Mouse (Mus musculus): ENCODE measurements at regions not wholly inside any gene's neighbourhood (a gene's known extent, or its start where the extent isn't known, plus 50 kb on each side); places are given as distances from the start of the nearest gene placed in this dataset.
A peak's percentile ranks its signal among the peaks of the same experiment; 100 is the strongest.
"Not testable (repeated sequence)": the region's sequence is repeated elsewhere in the genome, so short reads cannot be mapped to it uniquely, and the experiment has no call there.

DNA sequence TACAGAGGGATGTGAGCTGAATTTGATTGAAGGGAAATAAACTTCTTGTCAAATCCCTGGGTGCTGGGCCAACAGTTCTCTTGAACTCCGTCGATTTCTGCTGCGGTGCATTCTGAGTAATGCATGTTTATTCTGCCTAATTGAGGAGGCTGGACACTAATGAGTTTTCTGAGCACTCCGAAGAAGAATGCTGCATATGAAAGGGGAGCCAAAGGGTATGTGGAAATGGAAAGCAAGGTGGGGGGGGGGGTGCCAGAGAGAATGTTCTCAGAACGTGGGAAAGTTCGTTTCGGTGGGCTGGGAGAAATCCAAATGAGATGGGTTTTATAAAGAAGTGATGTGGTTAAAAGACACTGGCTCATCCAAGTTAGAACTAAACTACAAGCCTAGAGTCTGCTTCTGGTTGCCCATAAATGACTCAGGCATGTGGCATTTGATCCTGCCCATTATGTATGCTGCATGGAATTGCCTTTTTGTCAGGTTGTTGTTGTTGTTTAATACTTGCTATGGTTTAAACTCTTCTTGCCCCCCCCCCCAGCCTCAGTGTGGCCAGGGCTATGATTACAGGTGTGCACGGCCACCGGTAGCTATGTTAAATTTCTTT is 455.7 kb upstream of the Smim15 start:
- no peak for DNase-seq (ENCODE audit: low spot score in 2 of 2)

DNA sequence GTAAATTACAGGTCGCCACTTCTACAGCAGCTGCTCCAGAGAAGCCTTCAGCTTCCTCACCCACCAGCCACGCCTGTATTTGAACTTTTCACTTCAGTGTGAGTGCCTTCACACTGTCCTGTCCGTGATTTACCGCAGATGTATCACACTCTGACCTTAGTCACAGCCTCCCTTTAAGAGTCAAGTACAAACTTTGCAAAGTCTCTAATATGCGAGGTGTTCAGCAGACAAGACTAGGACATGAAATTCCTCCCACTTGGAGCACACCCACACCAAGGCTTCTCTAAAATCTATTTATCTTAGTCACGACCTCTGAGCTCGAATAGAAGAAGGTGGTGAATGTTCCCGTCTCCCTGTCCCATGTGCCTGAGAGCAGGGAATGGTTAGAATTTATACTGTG is 456.6 kb upstream of the Smim15 start:
- DNase-seq (ENCODE audit: low spot score in 2 of 2), result no peak

DNA sequence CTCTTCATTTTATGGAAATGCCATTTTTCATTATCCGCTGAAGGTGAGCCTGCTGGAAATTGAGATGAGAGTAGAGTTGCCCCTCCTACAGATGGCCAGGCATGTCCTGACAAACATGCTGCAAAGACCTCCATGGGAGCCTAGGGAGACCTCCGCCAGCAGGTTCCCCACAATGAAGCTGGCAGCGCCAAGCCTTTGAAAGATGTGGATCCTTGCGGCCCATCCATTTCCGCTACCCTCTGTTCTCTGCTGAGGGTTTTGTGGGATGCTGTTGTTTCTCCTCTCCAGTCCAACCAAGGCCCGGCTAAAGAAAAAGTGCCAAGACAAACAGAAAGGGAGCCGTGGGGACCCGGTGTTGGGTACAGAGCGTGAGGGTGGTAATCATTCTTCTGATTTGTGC is 458.3 kb upstream of the Smim15 start:
- DNase-seq (ENCODE audit: low spot score in 2 of 2), result no peak

DNA sequence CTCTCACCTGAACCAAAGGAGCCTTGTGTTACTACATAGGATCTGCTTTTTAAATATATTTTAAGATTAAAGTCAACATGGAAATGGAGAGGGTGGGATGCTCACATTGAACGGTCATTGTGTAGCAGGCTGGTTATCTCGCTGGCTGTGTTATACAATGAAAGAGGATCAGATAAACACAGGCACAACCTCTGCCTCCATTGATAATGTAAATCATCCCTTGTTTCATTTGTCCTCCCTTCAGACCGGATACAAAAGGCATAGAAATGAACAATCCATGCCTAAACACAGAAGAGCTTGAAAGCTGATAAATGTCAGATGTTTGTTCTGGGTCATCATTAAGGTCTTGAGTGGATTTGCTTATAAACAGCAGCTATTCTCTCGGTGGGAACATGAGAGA is 458.9 kb upstream of the Smim15 start:
- DNase-seq (ENCODE audit: low spot score in 2 of 2), result no peak

DNA sequence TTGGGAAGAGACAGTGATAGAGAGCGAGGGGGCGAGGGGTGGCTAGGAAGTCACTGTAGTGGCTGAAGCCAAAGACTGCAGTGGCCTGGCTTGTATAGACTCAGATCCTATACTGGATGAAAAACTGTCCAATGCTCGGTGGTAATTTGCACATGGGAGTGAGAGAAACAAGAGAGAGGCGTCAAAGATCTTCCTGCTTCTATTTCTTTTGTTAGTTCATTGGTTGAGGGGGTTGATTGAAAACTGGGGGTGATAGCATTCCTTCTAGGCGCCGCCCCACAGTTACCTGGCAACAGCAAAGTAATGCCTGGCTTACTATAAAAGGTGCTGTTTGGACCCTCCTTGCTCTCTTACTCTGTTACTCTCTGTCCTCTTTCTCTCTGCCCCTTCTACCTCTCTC is 465.3 kb upstream of the Smim15 start:
- DNase-seq (ENCODE audit: low spot score in 2 of 2), result no peak

DNA sequence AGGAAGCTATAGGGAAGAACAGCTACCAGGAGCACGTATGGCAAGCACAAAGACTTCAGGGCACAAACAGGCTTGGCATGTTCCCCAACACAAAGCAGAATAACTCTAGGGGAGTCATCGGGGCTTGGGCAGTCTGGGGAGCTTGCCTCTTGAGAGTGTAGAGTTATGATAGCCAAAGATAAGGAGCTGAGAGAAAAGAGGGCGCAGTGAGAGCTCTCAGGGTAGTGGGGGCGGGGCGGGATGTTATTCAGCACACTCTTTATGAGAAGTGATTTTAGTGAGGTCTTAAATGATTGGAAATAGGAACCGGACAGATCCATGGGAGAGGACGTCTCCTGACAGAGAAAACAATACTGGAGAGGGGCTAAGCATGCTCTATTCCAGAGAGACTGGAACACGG is 466.4 kb upstream of the Smim15 start:
- no peak for DNase-seq (ENCODE audit: low spot score in 2 of 2)

DNA sequence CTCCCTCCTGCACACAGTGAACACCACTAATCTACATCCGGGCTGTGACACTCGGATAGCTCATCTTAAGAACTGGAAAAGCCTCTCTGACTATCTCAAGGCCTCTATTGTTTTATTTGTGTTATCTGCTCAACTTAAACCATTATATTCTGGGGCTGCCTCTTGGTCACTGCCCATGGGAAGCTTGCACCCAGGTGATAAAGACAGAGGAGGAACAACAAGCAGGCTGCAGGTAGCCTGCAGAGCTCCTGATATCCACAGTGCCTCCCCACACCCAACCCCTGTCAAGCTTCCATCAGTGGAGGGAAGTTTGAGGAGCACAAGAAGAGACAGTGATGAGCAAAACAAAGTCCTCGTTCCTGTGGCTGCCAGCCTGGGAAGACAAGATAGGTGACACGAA is 467.0 kb upstream of the Smim15 start:
- DNase-seq (ENCODE audit: low spot score in 2 of 2), result no peak

DNA sequence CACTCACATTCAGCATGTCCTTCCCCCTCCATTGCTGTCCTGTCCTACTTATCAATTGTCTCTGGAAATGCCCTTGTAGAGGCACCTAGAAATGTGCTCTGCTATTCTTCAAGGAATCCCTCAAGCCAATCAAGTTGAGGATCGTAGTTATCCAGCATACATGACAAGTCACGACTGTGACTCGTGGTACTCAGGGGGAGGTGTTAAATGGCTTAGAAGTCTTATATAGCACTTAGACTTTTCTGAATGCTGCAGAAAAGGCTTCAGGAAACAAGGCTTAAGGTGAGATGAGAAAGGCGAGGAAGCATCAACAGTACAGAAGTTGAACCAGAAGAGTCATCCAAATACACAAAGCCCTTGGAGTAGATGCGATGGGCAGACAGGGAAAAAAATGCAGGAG is 467.5 kb upstream of the Smim15 start:
- no peak for DNase-seq (ENCODE audit: low spot score in 2 of 2)

DNA sequence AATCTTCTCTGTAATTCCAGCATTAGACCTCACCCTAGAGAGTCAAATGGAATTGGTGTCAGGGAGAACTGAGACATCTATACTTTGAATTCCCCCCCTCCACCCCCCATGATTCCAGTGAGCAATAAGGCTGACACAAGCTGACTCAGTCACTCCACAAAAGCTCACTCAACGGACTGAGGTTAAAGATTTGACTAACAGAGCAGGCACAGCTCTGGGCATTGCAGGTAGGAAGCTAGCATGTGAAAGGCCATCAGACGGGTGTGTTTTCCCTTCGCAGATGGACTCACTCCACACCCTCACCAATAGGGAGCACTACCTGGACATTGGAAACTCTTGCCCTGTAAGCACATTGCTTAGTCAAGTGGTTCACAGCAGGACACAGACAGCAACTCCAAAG is 469.2 kb upstream of the Smim15 start:
- no peak for DNase-seq (ENCODE audit: low spot score in 2 of 2)

DNA sequence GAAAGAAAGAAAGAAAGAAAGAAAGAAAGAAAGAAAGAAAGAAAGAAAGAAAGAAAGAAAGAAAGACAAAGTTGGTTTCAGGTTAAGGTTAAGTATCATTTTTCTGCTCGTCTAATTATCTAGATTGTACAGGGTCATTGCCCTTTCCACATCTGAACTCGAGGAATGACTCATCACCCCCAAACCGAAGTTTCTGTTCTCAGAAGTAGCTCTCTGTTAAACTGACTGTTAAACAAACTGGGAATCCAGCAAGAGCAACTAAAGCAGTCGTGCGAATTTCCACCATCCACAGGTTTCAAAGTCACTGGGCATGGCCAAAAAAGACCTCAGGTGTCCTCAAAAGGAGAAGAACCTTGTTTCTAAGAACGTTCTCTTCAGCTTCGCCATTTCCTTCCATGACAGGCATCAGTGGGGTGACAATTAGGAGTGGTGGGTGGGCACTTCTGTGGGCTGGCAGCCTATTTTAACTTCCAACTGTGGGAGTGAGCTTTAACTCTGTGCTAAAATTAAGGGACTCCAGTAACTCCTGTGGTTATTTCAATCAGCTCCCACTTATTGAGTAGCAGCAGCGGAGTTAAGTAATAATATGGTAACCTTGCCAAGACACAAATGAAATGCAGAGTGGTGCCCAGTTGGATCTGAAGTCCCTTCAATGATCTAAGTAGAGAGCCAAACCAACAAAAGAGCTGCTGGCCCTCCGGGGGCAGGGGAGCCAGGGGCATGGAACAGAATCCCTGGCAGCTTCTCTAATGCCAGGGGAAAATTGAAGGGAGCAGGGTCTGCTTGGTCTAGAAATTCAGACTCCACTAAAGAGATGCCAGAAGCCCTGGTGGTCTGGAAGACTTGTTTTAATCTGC is 470.5 kb upstream of the Smim15 start:
- peak; percentile 8 to 9 for DNase-seq (ENCODE audit: low spot score in 2 of 2)

DNA sequence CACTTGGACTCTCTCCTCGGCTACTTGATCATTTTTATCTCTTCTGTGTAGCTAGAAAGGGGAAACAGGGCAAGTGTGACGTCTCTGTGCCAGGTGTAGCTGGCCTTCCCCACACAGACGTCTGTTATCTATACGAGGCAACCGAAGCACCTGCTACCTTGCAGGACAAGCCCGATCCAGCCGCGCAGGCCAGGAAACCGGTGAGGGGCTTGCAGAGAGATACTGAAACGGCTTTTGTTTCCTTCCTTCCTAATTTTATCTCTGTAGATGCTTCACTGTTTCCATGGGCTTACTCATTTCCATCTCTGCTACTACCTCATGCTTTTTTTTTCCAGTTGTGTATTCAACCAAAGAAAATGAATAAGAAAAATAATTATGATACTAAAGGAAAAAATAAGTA is 472.7 kb upstream of the Smim15 start:
- DNase-seq (ENCODE audit: low spot score in 2 of 2), result no peak

DNA sequence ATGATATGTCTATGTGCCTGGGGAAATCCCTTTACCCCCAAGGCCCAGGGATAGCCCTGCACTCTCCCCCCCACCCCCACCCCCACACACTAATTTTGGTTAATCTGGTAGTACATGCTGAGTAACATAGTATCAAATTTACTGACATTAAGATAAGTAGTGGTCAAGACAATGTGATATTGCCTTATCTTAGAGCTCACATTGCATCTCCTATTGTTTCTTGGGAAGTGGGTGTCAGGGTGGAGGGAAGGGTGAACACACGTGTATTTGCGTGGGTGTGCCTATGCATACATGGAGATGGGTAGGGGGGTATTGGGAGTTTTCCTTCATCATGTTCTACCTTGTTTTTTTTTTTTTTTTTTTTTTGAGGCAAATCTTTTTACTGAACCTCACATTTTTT is 474.8 kb upstream of the Smim15 start:
- DNase-seq (ENCODE audit: low spot score in 2 of 2), result no peak

DNA sequence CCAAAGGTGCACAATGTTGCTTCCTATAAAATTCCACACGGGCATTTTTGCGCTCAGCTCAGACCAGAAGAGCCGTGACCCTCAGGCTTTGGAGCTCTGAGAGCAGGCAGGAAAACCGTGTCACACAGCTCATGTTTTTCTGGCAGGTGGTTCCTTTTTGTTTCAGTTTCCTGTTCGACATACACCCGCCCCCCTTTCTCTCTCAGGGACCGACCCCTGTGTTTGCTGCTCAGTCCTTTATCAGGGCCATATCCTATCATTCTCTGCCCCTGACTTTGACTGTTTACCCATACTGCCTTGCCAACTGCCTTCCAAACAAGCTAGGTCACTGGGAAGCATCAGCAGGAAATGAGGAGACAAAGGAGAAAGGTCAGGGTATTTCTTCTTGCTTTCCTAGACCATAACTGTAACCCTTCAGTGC is 475.5 kb upstream of the Smim15 start:
- DNase-seq (ENCODE audit: low spot score in 2 of 2), result no peak

DNA sequence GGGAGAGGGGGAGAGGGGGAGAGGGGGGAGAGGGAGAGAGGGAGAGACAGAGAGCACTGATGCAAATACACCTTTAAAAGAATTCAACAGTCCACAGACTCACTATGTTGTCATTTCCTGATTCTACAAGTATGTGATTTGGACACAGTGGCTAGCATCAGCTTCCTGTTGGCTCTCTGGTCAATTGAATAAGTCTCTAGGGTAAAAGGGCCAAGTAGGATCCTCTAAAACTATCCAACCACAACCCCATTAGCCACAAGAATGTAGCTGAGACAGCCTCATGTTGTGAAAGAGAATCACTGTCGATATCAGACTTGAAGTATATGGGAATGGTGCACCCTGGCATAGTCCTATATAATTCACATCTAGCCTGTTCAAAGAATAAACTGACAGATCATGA is 481.8 kb upstream of the Smim15 start:
- DNase-seq (ENCODE audit: low spot score in 2 of 2), result no peak

DNA sequence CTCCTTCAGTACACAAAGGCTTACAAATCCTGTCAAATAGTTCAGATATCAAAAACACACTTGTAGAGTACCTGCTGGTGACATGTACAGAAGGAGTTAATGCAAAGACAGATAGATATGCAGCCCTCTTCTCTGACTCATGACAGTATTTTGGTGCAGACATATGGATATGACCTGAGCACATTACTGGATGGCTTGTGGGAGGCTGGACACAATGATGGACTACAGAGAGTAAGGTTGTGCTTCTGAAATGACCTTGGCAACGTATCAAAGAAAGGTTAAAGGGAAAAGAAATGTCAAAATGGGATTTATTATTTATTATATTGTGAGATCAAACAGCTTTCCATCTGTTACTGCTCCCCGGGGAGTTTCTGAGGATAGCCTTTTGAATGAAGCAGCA is 482.7 kb upstream of the Smim15 start:
- DNase-seq (ENCODE audit: low spot score in 2 of 2), result no peak

DNA sequence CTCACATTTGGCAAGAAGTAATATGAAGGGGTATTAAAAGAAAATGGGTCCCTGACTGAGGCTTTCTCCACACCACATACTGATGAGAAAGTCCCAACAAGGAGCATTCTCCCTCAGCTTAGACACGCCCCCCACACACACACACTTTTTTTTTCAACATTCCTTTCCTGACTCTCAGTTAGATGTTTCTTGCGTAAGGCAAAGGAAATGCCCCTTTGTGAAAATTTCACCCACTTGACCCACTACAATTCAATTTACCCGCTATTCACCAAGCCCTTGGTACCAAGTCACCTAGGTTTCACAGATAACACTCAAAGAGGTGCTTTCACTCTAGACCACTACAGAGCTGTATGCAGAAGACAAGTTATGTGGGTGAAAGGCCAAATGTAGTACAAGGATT is 488.3 kb upstream of the Smim15 start:
- no peak for DNase-seq (ENCODE audit: low spot score in 2 of 2)

DNA sequence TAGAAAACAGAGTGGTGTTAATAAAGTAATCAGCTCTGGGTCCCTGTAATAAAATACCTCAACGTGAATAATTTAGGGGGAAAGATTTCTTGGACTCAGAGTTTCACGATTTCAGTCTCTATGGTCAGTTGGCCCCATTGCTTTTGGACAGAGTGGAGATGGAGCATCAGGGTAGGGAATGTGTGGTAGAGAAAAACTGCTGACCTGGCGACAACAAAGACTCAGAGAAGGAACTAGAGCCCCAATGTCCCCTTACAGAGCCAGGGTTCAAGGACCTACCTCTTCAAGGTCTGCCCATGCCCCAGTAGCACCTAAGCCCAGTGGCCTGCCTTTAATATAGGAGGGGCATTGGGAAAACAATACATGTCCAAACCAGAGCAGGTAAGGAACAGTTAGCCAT is 490.2 kb upstream of the Smim15 start:
- DNase-seq (ENCODE audit: low spot score in 2 of 2), result no peak

DNA sequence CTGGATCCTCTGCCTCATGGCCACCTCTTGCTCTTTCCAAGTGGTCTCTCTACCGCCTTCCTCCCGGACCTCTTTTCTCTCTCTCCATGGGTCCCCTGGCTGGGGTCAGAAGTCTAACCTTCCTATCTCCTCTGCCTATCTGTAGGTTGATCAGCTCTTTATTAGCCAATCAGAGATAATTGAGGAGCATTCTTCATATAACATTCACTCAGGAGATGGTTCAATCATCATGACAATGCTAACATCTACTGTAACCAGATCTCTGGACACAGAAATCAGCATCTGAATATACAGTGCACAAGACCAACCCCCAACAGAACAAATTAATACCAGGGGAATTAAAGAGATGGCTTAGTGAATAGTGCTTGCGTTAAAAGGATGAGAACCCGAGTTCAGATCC is 492.1 kb upstream of the Smim15 start:
- DNase-seq (ENCODE audit: low spot score in 2 of 2), result no peak

DNA sequence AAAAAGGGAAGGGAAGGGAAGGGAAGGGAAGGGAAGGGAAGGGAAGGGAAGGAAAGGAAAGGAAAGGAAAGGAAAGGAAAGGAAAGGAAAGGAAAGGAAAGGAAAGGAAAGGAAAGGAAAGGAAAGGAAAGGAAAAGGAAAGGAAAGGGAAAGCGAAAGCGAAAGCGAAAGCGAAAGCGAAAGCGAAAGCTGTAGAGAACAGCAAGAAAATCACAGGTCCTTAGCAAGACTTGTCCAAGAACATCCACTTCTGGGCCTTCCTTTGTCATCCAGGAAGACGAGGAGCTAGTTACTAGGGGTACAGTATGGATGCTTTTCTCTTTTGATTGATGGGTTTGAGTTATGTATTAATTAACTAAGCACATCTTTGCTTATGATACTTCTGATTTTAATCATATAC is 494.3 kb upstream of the Smim15 start:
- DNase-seq (ENCODE audit: low spot score in 2 of 2), result not testable (repeated sequence)

DNA sequence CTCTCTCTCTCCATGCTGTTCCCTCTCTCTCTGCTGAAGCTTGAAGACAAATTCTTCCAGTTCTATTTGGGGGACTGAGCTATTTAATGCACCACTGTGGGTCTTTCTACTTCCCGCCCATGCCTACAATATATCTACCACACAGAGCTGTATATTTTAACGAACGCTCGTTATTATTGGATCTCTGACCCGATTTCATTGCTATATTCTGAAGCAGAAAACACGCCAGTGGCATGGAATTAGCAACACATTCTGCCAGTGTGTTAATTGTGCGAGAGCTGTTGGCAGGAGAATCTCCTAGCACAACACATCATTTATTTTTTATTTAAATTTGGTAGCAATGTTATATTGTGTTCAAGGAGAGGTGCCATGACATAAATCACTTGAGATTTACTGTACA is 497.2 kb upstream of the Smim15 start:
- peak; percentile 24 to 35 for DNase-seq (ENCODE audit: low spot score in 2 of 2)

DNA sequence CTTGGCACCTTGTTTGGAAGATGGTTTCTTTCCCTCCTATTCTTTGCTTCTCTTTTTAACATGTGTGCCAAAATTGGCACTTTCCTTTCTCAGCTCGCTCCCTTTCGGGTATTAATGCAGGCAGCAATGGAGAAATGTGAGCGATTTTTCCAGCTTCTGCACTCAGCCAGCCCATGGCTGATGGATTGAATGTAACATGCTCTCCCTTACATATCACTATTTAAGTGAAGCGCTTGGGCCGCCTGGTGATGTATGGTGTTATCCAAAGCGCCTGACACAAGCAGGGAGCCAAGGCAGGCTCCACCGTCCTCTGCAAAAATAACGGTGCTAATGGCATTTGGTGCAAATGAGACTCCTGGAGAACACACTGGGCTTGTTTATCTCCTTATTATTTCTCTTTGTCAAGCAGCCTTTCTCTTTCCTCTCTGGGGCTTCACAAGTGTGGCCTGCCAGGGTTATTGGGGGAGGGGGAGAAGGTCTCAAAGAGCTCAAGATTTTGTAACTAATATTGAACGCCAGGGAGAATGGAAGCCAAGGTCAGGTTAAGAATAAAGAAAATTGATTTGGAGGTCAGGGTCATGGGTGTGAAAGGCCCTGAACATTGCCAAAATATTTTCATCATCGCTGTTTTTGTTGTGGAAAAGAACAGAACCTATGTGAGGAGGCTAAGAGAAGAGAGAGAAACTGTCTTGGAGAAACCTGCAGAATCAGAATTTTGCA is 497.9 kb upstream of the Smim15 start:
- DNase-seq (ENCODE audit: low spot score in 2 of 2), result peak in 1 of 2 experiments; percentile 12

DNA sequence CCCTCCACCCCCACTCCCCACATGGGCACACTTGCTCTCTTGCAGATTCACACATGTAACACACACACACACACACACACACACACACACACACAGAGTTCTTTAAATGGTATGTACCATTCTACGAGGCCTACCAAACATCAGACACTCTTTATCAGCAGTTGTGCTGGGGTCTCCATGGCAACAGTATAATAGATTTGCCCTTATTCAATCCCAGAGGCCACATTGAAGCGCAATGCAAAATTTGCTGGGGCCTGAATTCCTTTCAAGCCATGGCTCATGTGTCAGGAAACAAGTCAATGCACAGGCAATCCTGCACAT is 502.7 kb upstream of the Smim15 start:
- peak in 1 of 2 experiments; percentile 15 for DNase-seq (ENCODE audit: low spot score in 2 of 2)

Measured in frontal cortex, postnatal 14 days (tissue).